18 mouse cellular contexts compared by ENCODE assay signal in genomic region chr13:101084193-101084592, GRCm38 (mm10).
"Had no signal": no experiment of that assay in that cellular context is flagged by ENCODE, and none has a peak within 500 bp of the region (broad histone marks: within the 10 kb centered on the region; RNA-seq: fewer than 3 reads in every experiment).

No protein-coding gene starts in this region.

- H3K9ac ChIP-seq: liver, postnatal 0 days; lung, embryonic 15.5 days; midbrain, embryonic 13.5 days; midbrain, embryonic 15.5 days; neural tube, embryonic 12.5 days; stomach, embryonic 15.5 days had no signal

- ATAC-seq: liver, postnatal 0 days; lung, postnatal 0 days; midbrain, embryonic 13.5 days; midbrain, embryonic 15.5 days had no signal

- H3K27me3 ChIP-seq: lung, embryonic 15.5 days; megakaryocyte, embryonic 14.5 days; midbrain, embryonic 13.5 days; midbrain, embryonic 15.5 days; neural tube, embryonic 12.5 days; stomach, embryonic 15.5 days had no signal

- H3K4me3 ChIP-seq: lung, embryonic 15.5 days; megakaryocyte, embryonic 14.5 days; midbrain, embryonic 13.5 days; midbrain, embryonic 15.5 days; neural tube, embryonic 12.5 days; stomach, embryonic 15.5 days had no signal

- H3K36me3 ChIP-seq: lung, embryonic 15.5 days; midbrain, embryonic 13.5 days; midbrain, embryonic 15.5 days; neural tube, embryonic 12.5 days; stomach, embryonic 15.5 days had no signal

- DNase-seq: liver, postnatal 0 days; lung, adult 2 months; lung, postnatal 14 days; lung, postnatal 36 days; right cerebral cortex, postnatal 14 days; thymus, adult 2 months; thymus, postnatal 25 days; thymus, postnatal 4 days had no signal

- H3K4me1 ChIP-seq: lung, embryonic 15.5 days; megakaryocyte, embryonic 14.5 days; midbrain, embryonic 13.5 days; midbrain, embryonic 15.5 days; neural tube, embryonic 12.5 days; stomach, embryonic 15.5 days had no signal

- H3K27ac ChIP-seq: lung, embryonic 15.5 days; macrophage; midbrain, embryonic 13.5 days; midbrain, embryonic 15.5 days; neural tube, embryonic 12.5 days; stomach, embryonic 15.5 days; stomach, postnatal 0 days had no signal

- H3K9me3 ChIP-seq: lung, embryonic 15.5 days; megakaryocyte, embryonic 14.5 days; midbrain, embryonic 13.5 days; midbrain, embryonic 15.5 days; neural tube, embryonic 12.5 days; stomach, embryonic 15.5 days had no signal

- H3K4me2 ChIP-seq: lung, embryonic 15.5 days; midbrain, embryonic 11.5 days; midbrain, embryonic 13.5 days; midbrain, embryonic 15.5 days; neural tube, embryonic 12.5 days; stomach, embryonic 15.5 days had no signal
